Mouse (Mus musculus) E14TG2a.4 (cell line): ENCODE data around the gene Npl.
A peak's percentile ranks its signal among the peaks of the same experiment; 100 is the strongest.

Experiments used
- H3K27me3 ChIP-seq: 2 replicates; pipeline ENCODE4 v1.6.1; 2014; ENCODE audit warnings: low read length, control low read depth; ENCODE audit not compliant: insufficient read depth
- H3K36me3 ChIP-seq: 2 replicates; pipeline ENCODE4 v1.6.1; 2014; ENCODE audit warnings: low read length, control low read depth; ENCODE audit not compliant: insufficient read depth
- H3K4me1 ChIP-seq: replicated peaks from 2 replicates; pipeline ENCODE4 v1.6.1; 2014; ENCODE audit warnings: low read depth, low read length, control low read depth
- H3K4me3 ChIP-seq: replicated peaks from 2 replicates; pipeline ENCODE4 v1.5.1; 2014; ENCODE audit warnings: mild to moderate bottlenecking, low read length
- H3K9me3 ChIP-seq: 2 replicates; pipeline ENCODE4 v1.6.1; 2014; ENCODE audit warnings: low read length, control low read depth
- CTCF ChIP-seq: conservative IDR thresholded peaks from 2 replicates; pipeline ENCODE4 v1.5.1; 2014; ENCODE audit warnings: low read length
- NANOG ChIP-seq: IDR thresholded peaks from 2 replicates; pipeline ENCODE4 v1.6.1; 2014; ENCODE audit warnings: borderline replicate concordance, low read length, mixed read lengths
- POU5F1 ChIP-seq: IDR thresholded peaks from 2 replicates; pipeline ENCODE4 v1.6.1; 2014; ENCODE audit warnings: low read length, borderline replicate concordance

The Npl gene

GRCm38 (mm10) chr1:153559126-153559647 lies 9.3 kb upstream of the Npl start:
- Histone ChIP-seq H3K27me3 (0 out of 2 replicates have a peak, but pooled peaks cover 9% of the 10 kb centered on the region), H3K9me3 (no peaks in the 10 kb centered on the region), H3K4me1 (peaks cover 32% of the 10 kb centered on the region), H3K36me3 (no peaks in the 10 kb centered on the region), H3K4me3 (no peak overlapping the region)
- TF ChIP-seq NANOG (no peak), POU5F1 (no peak), CTCF (peak; percentile 61)

DNA sequence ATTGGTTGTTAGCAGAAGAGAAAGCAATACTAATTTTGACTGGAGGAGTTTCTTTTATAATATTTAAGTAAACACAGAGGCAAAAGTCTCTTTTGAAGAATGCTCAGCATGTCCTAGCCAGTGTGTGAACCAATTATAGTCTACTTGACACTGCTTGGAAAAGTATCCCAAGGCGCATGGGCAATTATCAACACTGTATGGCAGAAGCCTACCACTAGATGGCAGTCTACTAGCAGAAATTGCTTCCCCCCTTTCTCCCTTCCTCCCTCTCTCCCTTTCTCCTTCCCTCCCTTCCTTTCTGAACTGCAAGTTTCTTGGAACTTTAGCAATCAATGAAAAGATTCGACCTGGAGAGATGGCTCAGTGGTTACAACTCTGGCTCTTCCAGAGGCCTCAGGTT lies 7.1 kb upstream of the Npl start:
- Histone ChIP-seq H3K27me3 (0 out of 2 replicates have a peak, but pooled peaks cover 9% of the 10 kb centered on the region), H3K36me3 (no peaks in the 10 kb centered on the region), H3K9me3 (no peaks in the 10 kb centered on the region), H3K4me3 (no peak overlapping the region), H3K4me1 (peaks cover 29% of the 10 kb centered on the region)
- TF ChIP-seq NANOG (no peak), CTCF (peak; percentile 87), POU5F1 (no peak)

GRCm38 (mm10) chr1:153556202-153556601 lies 6.4 kb upstream of the Npl start:
- peaks cover 22% of the 10 kb centered on the region for H3K4me1 ChIP-seq
- no peaks in the 10 kb centered on the region for H3K9me3 ChIP-seq
- H3K4me3 ChIP-seq = no peak overlapping the region
- H3K27me3 ChIP-seq = 0 out of 2 replicates have a peak, but pooled peaks cover 9% of the 10 kb centered on the region
- TF ChIP-seq CTCF = no peak
- no peak for TF ChIP-seq POU5F1
- H3K36me3 ChIP-seq = no peaks in the 10 kb centered on the region

DNA sequence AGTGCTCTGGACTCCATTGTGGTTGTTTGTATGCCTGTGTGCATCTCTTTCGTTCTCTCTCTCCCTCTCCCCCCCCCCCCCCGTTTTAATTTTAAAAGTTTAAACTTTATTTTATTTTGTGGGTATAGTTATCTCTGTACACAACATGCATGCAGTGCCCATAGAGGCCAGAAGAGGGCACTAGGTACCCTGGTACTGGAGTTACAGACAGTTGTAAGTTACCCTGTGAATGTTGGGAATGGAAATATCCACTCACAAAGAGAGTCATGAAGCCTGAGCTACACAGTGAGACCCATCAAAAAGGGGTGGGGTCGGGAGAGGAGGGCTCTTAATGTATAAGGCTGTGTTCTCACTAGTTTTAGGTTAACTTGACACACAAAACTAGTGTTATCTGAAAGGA lies 969 bp upstream of the Npl start:
- no peaks in the 10 kb centered on the region for H3K9me3 ChIP-seq
- H3K4me3 ChIP-seq = no peak overlapping the region
- no peak for TF ChIP-seq POU5F1
- TF ChIP-seq NANOG = no peak
- peak; percentile 75 for TF ChIP-seq CTCF
- H3K36me3 ChIP-seq = no peaks in the 10 kb centered on the region
- H3K27me3 ChIP-seq = peaks cover 20% of the 10 kb centered on the region; the same call in 1 of the 2 replicates
- peaks cover 24% of the 10 kb centered on the region for H3K4me1 ChIP-seq

DNA sequence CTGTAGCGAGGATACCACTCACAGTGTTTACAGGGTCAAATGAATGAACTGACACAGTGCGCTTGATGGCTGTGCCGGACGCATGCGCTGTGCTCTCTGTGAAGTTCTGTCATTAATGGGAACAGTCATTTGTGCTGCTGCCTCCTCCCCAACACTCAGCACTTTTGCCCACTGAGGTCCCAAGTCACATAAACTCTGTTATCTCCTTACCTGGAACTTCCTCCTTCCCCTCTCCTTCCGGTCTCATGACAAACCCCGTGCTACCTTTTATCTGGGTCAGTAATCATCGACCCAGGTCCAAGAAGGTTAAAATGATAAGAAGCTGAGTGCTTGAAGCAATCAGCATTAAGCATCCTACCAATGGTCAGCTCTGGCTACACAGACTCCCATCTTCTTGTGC lies 2.3 kb downstream of the Npl start:
- peaks cover 28% of the 10 kb centered on the region for H3K4me1 ChIP-seq
- H3K36me3 ChIP-seq = no peaks in the 10 kb centered on the region
- H3K27me3 ChIP-seq = peaks cover 20% of the 10 kb centered on the region; the same call in 1 of the 2 replicates
- TF ChIP-seq CTCF = no peak
- no peak for TF ChIP-seq POU5F1
- TF ChIP-seq NANOG = no peak
- H3K9me3 ChIP-seq = no peaks in the 10 kb centered on the region
- H3K4me3 ChIP-seq = no peak overlapping the region

GRCm38 (mm10) chr1:153545196-153545595 lies 4.6 kb downstream of the Npl start:
- Histone ChIP-seq H3K36me3 (no peaks in the 10 kb centered on the region), H3K4me1 (peaks cover 25% of the 10 kb centered on the region), H3K9me3 (no peaks in the 10 kb centered on the region), H3K27me3 (peaks cover 20% of the 10 kb centered on the region; the same call in 1 of the 2 replicates), H3K4me3 (no peak overlapping the region)
- TF ChIP-seq CTCF = no peak
- TF ChIP-seq NANOG = no peak
- TF ChIP-seq POU5F1 = no peak

DNA sequence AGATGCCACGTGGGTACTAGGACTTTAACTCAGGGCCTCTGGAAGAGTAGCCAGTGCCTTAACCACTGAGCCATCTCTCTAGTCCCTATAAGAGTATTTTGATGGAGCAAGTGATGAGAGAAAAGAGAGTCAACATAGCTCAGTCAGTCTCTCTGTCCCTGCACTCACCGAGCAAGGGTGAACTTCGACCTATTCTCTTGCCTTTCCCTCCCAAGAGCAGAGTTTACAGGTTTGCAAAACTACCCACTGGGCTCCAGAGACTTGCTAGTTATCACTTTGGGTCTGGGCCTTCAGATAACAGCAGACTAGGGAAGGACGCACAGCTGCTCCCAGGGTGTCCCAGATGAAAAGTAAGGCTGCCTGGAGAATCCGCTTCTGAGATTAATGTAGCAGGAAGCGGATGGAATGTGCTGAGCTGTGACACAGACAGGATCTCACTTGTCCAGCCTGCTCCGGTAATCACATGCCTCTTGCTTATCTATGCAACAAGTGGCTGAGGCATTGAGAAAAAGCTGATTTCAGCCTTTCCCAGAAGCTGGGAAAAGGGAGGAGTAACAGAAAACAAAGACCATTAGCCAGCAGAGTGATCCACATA lies 7.0 kb downstream of the Npl start:
- H3K9me3 ChIP-seq = no peaks in the 10 kb centered on the region
- peaks cover 19% of the 10 kb centered on the region for H3K4me1 ChIP-seq
- H3K36me3 ChIP-seq = no peaks in the 10 kb centered on the region
- no peak overlapping the region for H3K4me3 ChIP-seq
- TF ChIP-seq CTCF (no peak), NANOG (no peak), POU5F1 (no peak)
- H3K27me3 ChIP-seq = 0 out of 2 replicates have a peak, but pooled peaks cover 8% of the 10 kb centered on the region

- no peaks in the 10 kb centered on the region for H3K27me3 ChIP-seq
- no peaks in the 10 kb centered on the region for H3K36me3 ChIP-seq
- no peaks in the 10 kb centered on the region for H3K9me3 ChIP-seq
- no peak for TF ChIP-seq CTCF
- TF ChIP-seq POU5F1 = no peak
- no peak for TF ChIP-seq NANOG
- H3K4me3 ChIP-seq = no peak overlapping the region
- peaks cover 25% of the 10 kb centered on the region for H3K4me1 ChIP-seq
Observed at GRCm38 (mm10) chr1:153540753-153541152, 9.1 kb downstream of the Npl start.

DNA sequence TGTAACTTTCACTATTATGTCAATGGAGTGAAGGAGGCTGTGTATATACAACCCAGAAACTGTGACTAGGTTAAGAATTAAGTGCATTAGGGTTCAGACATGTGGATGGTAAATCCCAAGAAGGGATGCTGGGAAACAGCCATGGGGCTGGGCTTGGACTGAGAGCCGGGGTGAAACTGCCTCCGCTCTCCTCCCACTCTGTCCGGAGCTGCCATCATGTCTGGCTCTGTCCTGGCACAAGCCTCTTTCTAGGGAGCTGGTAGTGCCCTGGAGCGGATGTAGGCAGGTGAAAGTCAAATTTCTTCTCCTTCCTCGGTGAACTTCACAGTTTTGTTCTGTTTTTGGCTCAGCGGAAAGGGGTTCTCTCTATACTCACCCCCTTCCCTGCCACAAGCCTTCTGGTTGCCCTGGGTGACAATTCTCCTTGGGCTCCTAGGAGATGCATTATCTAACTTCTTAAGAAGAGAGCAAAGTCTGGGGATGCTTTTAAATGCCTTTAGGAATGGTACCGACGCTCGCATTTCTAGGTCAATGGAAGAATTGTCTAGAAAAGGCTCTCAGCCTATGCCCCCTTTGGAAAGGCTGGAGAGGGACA lies 10.0 kb downstream of the Npl start:
- H3K9me3 ChIP-seq = no peaks in the 10 kb centered on the region
- H3K36me3 ChIP-seq = no peaks in the 10 kb centered on the region
- H3K27me3 ChIP-seq = no peaks in the 10 kb centered on the region
- H3K4me1 ChIP-seq = peaks cover 35% of the 10 kb centered on the region
- no peak overlapping the region for H3K4me3 ChIP-seq
- TF ChIP-seq POU5F1 (no peak), CTCF (no peak), NANOG (no peak)
